Mouse (Mus musculus) midbrain, embryonic 10.5 days (tissue): ENCODE results near the gene Sdk2. TPM values are rescaled to one million over a fixed set of nuclear protein-coding genes. Genes with fewer than 3 reads are reported as not detected.

Experiments used
- DNase-seq: peaks from one replicate; pipeline ENCODE4 v3.0.0-alpha.2; 2017; ENCODE audit warnings: low spot score
- H3K27ac ChIP-seq: fragments of 300-500 bp; sonication (generic); replicated peaks from 2 replicates; pipeline ENCODE4 v1.5.1; 2016; ENCODE audit warnings: mild to moderate bottlenecking
- H3K27me3 ChIP-seq: fragments of 300-500 bp; sonication (generic); 2 replicates; pipeline ENCODE4 v1.6.1; 2016; ENCODE audit warnings: low read depth, mild to moderate bottlenecking; ENCODE audit not compliant: poor library complexity, severe bottlenecking
- H3K36me3 ChIP-seq: fragments of 300-500 bp; sonication (generic); 2 replicates; pipeline ENCODE4 v1.6.1; 2016; ENCODE audit warnings: mild to moderate bottlenecking, moderate library complexity
- H3K4me1 ChIP-seq: fragments of 300-500 bp; sonication (generic); 2 replicates; pipeline ENCODE4 v1.6.1; 2016
- H3K4me3 ChIP-seq: fragments of 300-500 bp; sonication (generic); 2 replicates; pipeline ENCODE4 v1.5.1; 2016; ENCODE audit warnings: mild to moderate bottlenecking, moderate library complexity
- H3K9me3 ChIP-seq: fragments of 300-500 bp; sonication (generic); replicated peaks from 2 replicates; pipeline ENCODE4 v1.6.1; 2016; ENCODE audit warnings: mild to moderate bottlenecking
- WGBS: fragments of 180-500 bp; shearing (Covaris S2); methylation state at CpG from one replicate; pipeline ENCODE4 v1.1.7; 2016; 5-methylcytosine and 5-hydroxymethylcytosine counted together
- polyA plus RNA-seq: library from polyadenylated mRNA; unstranded; fragments of >200 nt; fragmentation: Nextera tagmentation; extraction: Ambion mirVana; gene quantifications from 2 replicates; pipeline ENCODE4 v1.2.1, GENCODE M21; 2016

Sdk2 gene
- polyA plus RNA-seq, 1 experiment from 2014 or later = 4.5 TPM

DNA sequence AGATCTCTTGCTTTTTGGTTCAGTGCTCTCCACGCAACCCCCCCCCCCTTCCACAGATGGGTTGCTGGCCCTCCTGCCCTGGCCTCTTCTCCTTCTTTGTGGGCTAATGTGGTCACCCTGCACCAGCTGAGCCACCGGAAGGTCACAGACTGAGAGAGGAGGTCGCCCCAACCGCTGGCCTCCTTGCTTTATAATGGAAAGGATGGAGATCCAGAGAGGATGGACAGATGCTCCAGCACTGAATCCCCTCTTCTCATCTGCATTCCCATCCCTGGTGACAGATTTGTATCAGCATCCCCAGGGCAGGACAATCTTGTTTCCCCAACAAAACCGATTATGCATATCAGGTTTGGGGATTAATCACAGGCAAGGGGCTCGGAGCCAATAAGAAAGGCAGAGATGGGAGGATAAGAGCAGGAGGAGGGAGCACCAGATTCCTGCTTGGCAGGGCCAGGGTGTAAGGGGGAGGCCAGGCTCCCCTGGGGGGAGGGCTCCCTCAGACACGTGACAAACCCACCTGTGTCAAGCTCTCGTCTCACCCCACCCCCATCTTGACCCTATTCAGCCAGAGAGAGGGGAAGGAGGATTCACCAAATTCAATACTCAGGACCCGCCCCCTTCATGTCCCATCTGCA lies 124.6 kb downstream of the Sdk2 start:
- peak; percentile 38 for DNase-seq
- Histone ChIP-seq H3K36me3 (peaks cover 11% of the 10 kb centered on the region; the same call in 1 of the 2 replicates), H3K27me3 (peaks cover 11% of the 10 kb centered on the region; the same call in 1 of the 2 replicates), H3K4me1 (peaks cover 52% of the 10 kb centered on the region), H3K27ac (peak overlapping the region; percentile 75), H3K4me3 (no peak overlapping the region), H3K9me3 (no peaks in the 10 kb centered on the region)
- WGBS = 36% methylated on average over 9 of the region's 9 CpGs

DNA sequence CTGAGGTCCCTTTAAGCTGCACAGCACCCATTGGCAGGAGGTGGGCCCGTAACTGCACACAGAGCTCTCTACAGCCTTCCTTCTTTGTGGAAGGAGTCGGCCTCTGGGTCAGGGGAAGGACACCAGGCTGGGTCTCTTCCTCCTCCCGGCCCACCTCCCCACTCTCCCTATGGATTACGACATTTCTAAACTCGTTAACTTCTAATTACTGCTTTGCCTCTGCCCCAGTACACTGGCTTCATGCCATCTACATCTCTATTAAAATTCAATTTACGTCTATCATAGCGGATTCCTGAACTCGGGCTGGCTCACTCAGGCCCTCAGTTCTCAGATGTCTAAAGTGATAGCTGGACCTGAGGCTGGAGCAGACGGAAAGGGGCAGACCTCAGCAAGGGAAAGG lies 133.2 kb downstream of the Sdk2 start:
- peaks cover 64% of the 10 kb centered on the region for H3K4me1 ChIP-seq
- DNase-seq = no peak
- no peaks in the 10 kb centered on the region for H3K9me3 ChIP-seq
- H3K27ac ChIP-seq = 0 out of 2 replicates have a peak overlapping the region, but pooled peaks have one; percentile 33
- 77% methylated on average over 9 of the region's 9 CpGs for WGBS
- no peak overlapping the region for H3K4me3 ChIP-seq
- H3K27me3 ChIP-seq = no peaks in the 10 kb centered on the region
- no peaks in the 10 kb centered on the region for H3K36me3 ChIP-seq

DNA sequence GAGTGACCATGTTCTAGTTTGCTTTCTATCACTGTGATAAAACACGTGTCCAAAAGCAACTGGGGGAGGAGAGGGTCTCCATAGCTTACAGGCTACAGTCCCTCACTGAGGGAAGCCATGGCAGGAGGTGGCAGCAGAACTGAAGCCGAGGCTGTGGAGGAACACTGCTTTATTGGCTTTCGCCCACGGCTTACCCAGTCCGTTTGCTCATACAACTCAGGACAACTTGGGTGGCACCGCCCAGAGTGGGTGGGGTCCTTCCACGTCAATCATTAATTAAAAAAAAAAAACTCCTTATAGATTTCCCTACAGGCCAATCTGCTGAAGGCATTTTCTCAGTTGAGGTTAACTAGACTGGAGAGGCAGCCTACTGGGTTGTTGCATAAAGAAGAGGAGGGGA lies 133.9 kb downstream of the Sdk2 start:
- Histone ChIP-seq H3K27me3 (no peaks in the 10 kb centered on the region), H3K36me3 (no peaks in the 10 kb centered on the region), H3K4me1 (peaks cover 72% of the 10 kb centered on the region), H3K27ac (no peak overlapping the region), H3K4me3 (no peak overlapping the region), H3K9me3 (no peaks in the 10 kb centered on the region)
- WGBS = 80% methylated on average over 7 of the region's 7 CpGs
- no peak for DNase-seq

GRCm38 (mm10) chr11:113931701-113932100 lies 135.1 kb downstream of the Sdk2 start:
- H3K27me3 ChIP-seq = no peaks in the 10 kb centered on the region
- no peaks in the 10 kb centered on the region for H3K9me3 ChIP-seq
- 0 out of 2 replicates have a peak overlapping the region, but pooled peaks have one; percentile 15 for H3K27ac ChIP-seq
- H3K36me3 ChIP-seq = no peaks in the 10 kb centered on the region
- 64% methylated on average over 4 of the region's 4 CpGs for WGBS
- peaks cover 73% of the 10 kb centered on the region for H3K4me1 ChIP-seq
- no peak overlapping the region for H3K4me3 ChIP-seq
- DNase-seq = no peak

GRCm38 (mm10) chr11:113930112-113930511 lies 136.7 kb downstream of the Sdk2 start:
- H3K27ac ChIP-seq = 0 out of 2 replicates have a peak overlapping the region, but pooled peaks have one; percentile 67
- H3K36me3 ChIP-seq = no peaks in the 10 kb centered on the region
- DNase-seq = no peak
- H3K27me3 ChIP-seq = no peaks in the 10 kb centered on the region
- H3K4me1 ChIP-seq = peaks cover 63% of the 10 kb centered on the region
- no peak overlapping the region for H3K4me3 ChIP-seq
- H3K9me3 ChIP-seq = no peaks in the 10 kb centered on the region
- 88% methylated on average over 11 of the region's 11 CpGs for whole genome bisulfite sequencing

DNA sequence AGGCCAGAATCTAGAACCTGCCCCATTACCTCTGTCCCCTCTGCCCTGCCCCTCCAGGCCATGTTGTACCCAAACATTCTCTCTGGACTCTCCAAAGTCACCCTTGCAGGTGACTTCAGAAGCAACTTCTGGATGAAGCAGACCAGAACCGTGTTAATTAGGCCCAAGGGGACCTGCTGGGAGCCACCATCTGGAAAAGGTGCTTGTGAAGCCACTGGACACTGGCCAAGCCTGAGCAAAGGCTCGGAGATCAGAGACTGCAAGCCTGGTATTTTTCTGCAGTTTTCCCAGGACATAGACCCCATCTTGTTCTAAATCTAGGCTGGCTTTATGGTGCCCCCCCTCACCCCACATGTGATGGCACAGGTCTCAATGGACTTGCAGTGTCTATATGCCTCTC lies 138.0 kb downstream of the Sdk2 start:
- Histone ChIP-seq H3K4me1 (peaks cover 59% of the 10 kb centered on the region), H3K27ac (peak overlapping the region; percentile 67)
- 86% methylated on average over 2 of the region's 2 CpGs for WGBS

DNA sequence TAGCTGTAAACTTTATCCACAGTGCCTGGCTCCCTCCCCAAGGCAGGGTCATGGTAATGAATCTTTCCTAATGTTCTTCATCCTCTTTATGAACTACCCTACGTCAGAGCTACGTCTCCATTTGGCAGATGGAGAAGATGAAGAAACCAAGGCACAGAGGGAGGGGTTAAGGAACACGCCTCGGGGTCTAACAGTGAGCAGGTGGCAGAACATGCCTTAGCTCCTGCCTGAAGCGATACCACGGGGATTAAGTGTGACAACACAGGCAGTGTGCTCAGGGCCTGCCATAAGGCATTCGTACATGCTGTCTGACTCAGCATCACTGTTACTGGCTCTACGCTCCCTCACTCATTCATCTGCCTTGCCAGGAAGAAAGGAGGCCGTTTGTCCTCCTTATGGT lies 138.6 kb downstream of the Sdk2 start:
- peaks cover 61% of the 10 kb centered on the region for H3K4me1 ChIP-seq
- H3K36me3 ChIP-seq = no peaks in the 10 kb centered on the region
- 82% methylated on average over 9 of the region's 9 CpGs for WGBS
- no peaks in the 10 kb centered on the region for H3K9me3 ChIP-seq
- no peak for DNase-seq
- no peak overlapping the region for H3K4me3 ChIP-seq
- no peaks in the 10 kb centered on the region for H3K27me3 ChIP-seq
- peak overlapping the region; percentile 67 for H3K27ac ChIP-seq

More for the DNA sequence above, 138.0 kb downstream of the Sdk2 start:
- no peak for DNase-seq
- Histone ChIP-seq H3K36me3 (no peaks in the 10 kb centered on the region), H3K9me3 (no peaks in the 10 kb centered on the region), H3K4me3 (no peak overlapping the region), H3K27me3 (no peaks in the 10 kb centered on the region)

- no peaks in the 10 kb centered on the region for H3K36me3 ChIP-seq
- peaks cover 61% of the 10 kb centered on the region for H3K4me1 ChIP-seq
- H3K9me3 ChIP-seq = no peaks in the 10 kb centered on the region
- no peak for DNase-seq
- no peaks in the 10 kb centered on the region for H3K27me3 ChIP-seq
- peak overlapping the region; percentile 67; the same call in 1 of the 2 replicates for H3K27ac ChIP-seq
- no peak overlapping the region for H3K4me3 ChIP-seq
- WGBS = 82% methylated on average over 3 of the region's 3 CpGs
Measured at GRCm38 (mm10) chr11:113927826-113928225, 139.0 kb downstream of the Sdk2 start.

DNA sequence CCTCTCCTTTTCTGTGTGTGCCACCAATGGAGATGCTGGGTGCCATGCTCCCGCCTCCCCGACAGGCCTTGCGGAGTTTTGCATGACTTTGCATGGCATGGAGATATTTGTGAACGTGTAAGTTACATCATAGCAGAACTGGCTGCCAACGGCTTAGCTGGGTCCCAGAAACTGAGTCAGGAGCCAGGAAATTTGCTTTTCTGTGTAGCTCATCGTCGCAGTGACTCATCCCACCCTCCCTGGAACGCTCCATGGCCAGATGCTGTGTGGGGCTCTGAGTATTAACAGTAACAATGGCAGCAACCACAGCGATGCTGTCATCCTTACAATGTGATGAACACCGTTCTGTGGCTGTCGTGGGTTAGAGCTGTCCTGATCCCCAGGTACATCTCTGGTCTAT lies 139.6 kb downstream of the Sdk2 start:
- H3K36me3 ChIP-seq = no peaks in the 10 kb centered on the region
- DNase-seq = no peak
- no peaks in the 10 kb centered on the region for H3K27me3 ChIP-seq
- H3K9me3 ChIP-seq = no peaks in the 10 kb centered on the region
- H3K4me1 ChIP-seq = peaks cover 62% of the 10 kb centered on the region
- no peak overlapping the region for H3K27ac ChIP-seq
- 92% methylated on average over 11 of the region's 11 CpGs for WGBS
- no peak overlapping the region for H3K4me3 ChIP-seq

- no peaks in the 10 kb centered on the region for H3K27me3 ChIP-seq
- no peak overlapping the region for H3K4me3 ChIP-seq
- H3K9me3 ChIP-seq = peaks cover 8% of the 10 kb centered on the region
- H3K27ac ChIP-seq = peak overlapping the region; percentile 70
- peak; percentile 39 for DNase-seq
- WGBS = 55% methylated on average over 5 of the region's 5 CpGs
- peaks cover 29% of the 10 kb centered on the region for H3K4me1 ChIP-seq
- peaks cover 7% of the 10 kb centered on the region; the same call in 1 of the 2 replicates for H3K36me3 ChIP-seq
Measured at GRCm38 (mm10) chr11:113923137-113923536, 143.7 kb downstream of the Sdk2 start.

GRCm38 (mm10) chr11:113903131-113903860 lies 163.6 kb downstream of the Sdk2 start:
- no peak for DNase-seq
- 80% methylated on average over 16 of the region's 16 CpGs for WGBS
- peaks cover 37% of the 10 kb centered on the region for H3K4me1 ChIP-seq
- peaks cover 38% of the 10 kb centered on the region for H3K27me3 ChIP-seq
- H3K36me3 ChIP-seq = 0 out of 2 replicates have a peak, but pooled peaks cover 2% of the 10 kb centered on the region
- H3K4me3 ChIP-seq = no peak overlapping the region
- H3K27ac ChIP-seq = no peak overlapping the region
- no peaks in the 10 kb centered on the region for H3K9me3 ChIP-seq

DNA sequence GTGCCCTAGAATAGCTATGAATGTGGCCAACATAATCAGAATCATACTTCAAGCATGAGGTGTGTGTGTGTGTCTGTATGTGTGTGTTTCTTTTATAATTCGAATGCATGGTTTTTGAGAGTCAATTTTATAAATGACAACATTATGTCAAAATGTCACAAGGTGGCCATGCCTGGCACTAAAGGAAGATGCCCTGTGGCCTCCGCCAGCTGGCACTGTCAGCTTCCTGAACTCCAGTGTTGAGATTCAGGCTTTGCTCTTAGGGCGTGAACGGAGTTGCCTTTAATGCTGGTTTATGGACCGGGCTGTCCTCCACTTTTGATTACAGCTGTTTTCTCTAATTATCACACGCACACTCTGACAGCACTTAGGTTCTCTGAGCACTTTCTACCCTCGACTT lies 164.9 kb downstream of the Sdk2 start:
- WGBS = 88% methylated on average over 7 of the region's 7 CpGs
- Histone ChIP-seq H3K4me3 (no peak overlapping the region), H3K27me3 (peaks cover 43% of the 10 kb centered on the region), H3K36me3 (0 out of 2 replicates have a peak, but pooled peaks cover 2% of the 10 kb centered on the region), H3K27ac (no peak overlapping the region), H3K9me3 (no peaks in the 10 kb centered on the region), H3K4me1 (peaks cover 28% of the 10 kb centered on the region)
- no peak for DNase-seq

DNA sequence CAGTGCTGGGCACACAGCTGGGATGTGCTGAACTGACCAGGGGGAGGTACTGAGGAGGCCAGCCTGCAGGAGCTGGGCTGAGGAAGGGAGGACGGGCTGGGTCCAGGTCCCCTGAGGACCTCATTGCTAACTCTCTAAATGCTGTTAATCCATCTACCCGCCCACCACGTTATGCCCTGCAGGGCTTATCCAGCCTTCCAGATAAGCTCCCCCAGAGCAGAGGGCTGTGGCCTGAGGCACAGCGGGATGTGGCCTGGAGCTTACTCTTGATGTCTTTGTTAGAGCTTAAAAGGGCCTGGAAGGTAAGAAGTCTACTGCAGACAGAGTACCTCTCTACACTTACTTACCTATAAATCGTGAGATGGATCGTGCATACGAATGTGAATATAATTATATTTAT lies 168.2 kb downstream of the Sdk2 start:
- DNase-seq = peak; percentile 45
- peak overlapping the region; percentile 64; the same call in 1 of the 2 replicates for H3K27ac ChIP-seq

More for the DNA sequence above, 168.2 kb downstream of the Sdk2 start:
- Histone ChIP-seq H3K4me1 (peaks cover 26% of the 10 kb centered on the region), H3K4me3 (no peak overlapping the region), H3K27me3 (peaks cover 58% of the 10 kb centered on the region), H3K9me3 (no peaks in the 10 kb centered on the region), H3K36me3 (0 out of 2 replicates have a peak, but pooled peaks cover 2% of the 10 kb centered on the region)
- 24% methylated on average over 7 of the region's 7 CpGs for WGBS
